Mouse (Mus musculus): ENCODE measurements at regions not wholly inside any gene's neighbourhood (a gene's known extent, or its start where the extent isn't known, plus 50 kb on each side); places are given as distances from the start of the nearest gene placed in this dataset.

DNA sequence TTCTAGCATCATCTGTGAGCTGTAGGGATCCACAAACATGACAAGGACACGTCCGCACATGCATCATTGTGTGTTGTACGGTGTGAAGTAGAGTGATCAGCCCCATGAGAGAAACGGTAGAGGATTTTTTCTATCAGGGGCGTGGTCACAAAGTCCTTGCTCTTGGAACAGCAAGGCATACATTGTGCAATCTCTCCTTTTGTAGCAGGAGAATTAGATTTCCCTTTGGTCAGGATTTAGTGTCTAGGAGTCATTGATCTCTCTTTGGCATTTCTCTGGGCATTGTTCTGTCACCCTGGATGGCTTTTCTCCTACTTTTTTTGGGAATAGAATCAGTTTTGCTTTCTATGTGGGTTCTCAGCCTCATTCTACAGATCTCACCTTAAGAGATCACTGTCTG is 511.3 kb downstream of the Irx1 start:
- Histone ChIP-seq H3K4me1 (no peaks in the 10 kb centered on the region), H3K27me3 (ENCODE audit: low read depth, poor library complexity, severe bottlenecking) (peaks cover 46% of the 10 kb centered on the region), H3K9me3 (replicated peaks) (no peaks in the 10 kb centered on the region), H3K36me3 (no peaks in the 10 kb centered on the region), H3K27ac (replicated peaks) (no peak overlapping the region), H3K4me3 (no peak overlapping the region)
- no peak for DNase-seq (ENCODE audit: low spot score)
- WGBS: 90% methylated on average over 5 of the region's 5 CpGs

DNA sequence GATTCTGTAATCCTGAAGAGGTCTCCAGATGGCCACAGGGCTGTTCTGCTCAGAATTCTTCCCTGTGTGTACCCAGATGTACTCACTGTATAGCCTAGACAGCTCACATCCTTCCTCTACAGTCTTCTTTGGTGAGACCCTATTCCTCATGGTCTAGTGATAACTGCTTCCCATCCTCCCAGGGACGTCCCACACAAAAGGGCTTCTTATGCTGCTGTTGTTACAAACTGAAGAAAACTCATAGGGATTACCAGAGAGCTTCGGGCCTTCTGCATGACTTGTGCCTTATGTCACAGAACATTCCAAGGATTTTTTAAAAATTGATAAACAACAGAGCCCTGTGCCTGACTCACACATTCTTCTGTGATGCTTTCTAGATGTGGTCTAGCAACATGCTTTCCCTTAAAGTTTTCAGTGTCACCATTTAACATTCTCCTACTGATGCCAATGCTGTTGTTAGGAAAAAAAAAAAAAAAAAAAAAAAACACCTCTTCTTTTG is 525.9 kb downstream of the Irx1 start:
- H3K27me3 ChIP-seq (ENCODE audit: low read depth, poor library complexity, severe bottlenecking): no peaks in the 10 kb centered on the region
- H3K9me3 ChIP-seq (replicated peaks): no peaks in the 10 kb centered on the region
- DNase-seq (ENCODE audit: low spot score): no peak
- peaks cover 4% of the 10 kb centered on the region for H3K4me1 ChIP-seq
- no peak overlapping the region for H3K27ac ChIP-seq (replicated peaks)
- no peaks in the 10 kb centered on the region for H3K36me3 ChIP-seq
- H3K4me3 ChIP-seq: no peak overlapping the region
- WGBS: 49% methylated on average over 2 of the region's 2 CpGs

DNA sequence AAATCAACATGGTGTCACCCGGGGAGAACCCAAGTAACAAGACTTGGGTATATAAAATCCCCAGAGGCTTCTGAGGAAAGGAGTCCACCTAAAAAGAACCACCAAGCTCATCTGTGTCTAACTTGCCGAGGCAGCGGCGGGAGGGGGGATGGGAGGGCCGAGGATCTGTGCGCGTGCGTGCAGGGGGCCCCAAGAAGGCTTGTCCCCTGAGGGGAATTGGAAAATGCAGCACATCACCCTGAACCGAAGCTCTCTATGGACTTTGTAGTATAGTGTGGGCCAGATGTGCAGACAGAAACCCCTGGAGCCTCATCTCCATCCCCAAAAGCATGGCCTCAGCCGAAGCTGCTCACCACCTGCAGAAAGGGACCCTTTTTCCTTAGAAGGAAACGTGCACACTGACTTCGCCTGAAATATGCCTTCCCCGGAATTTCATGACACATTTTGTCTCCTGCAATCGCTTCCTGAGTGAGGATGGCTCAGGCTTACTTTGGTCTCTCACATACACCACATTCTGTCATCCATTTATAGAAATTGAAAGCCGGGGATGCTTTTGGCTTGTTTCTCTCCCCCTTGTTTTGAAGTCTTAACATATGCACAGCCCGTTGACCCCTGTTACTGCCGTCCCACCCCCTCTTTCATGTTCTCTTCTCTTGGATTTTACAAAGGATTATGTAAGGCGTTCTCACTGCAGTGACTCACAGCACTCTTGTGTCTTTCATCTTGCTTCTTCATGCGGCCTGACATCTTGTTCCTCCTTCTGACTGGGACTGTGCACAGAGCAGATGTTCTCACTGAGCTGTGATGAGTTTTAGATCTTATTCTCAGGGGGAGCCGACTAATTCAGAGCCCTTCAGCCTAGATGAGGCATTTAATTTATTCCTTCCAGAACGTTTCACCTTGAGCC is 559.6 kb downstream of the Irx1 start:
- H3K27me3 ChIP-seq (ENCODE audit: low read depth, poor library complexity, severe bottlenecking): peaks cover 8% of the 10 kb centered on the region; the same call in 1 of the 2 replicates
- peak; percentile 31 for DNase-seq (ENCODE audit: low spot score)
- no peaks in the 10 kb centered on the region for H3K9me3 ChIP-seq (replicated peaks)
- peak overlapping the region; percentile 69; the same call in 1 of the 2 replicates for H3K27ac ChIP-seq (replicated peaks)
- peaks cover 17% of the 10 kb centered on the region for H3K4me1 ChIP-seq
- H3K36me3 ChIP-seq: no peaks in the 10 kb centered on the region
- WGBS: 50% methylated on average over 21 of the region's 21 CpGs
- H3K4me3 ChIP-seq: no peak overlapping the region

DNA sequence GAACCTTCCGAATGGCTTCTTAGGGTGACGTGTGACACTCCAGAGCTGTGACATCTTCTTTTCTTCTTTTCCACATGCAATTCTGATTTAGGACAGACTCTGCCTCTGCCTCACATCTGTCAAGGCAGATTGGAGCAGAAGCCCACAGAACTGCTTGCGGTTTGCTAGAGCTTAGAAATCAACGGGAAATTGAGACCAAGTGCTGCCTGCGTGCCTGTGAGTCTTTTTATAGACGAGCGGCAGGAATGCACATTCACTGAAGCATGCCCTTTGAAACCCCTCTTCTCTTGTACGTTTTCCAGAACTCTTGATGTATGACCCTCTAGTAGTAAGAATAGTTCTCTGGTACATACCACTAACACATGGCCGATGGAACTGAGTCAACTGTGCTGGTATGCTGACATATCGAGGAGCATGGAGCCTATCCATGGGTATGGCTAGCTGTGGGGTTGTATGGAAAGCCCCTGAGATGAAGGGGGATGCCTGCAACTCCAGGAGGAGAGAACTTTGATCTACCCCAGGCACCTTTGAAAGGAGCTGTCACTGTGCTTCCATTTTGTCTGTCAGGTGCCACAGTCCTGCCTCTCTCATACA is 552.2 kb upstream of the Adamts16 start:
- 83% methylated on average over 10 of the region's 10 CpGs for WGBS
- peaks cover 9% of the 10 kb centered on the region; the same call in 1 of the 2 replicates for H3K27me3 ChIP-seq (ENCODE audit: low read depth, poor library complexity, severe bottlenecking)

DNA sequence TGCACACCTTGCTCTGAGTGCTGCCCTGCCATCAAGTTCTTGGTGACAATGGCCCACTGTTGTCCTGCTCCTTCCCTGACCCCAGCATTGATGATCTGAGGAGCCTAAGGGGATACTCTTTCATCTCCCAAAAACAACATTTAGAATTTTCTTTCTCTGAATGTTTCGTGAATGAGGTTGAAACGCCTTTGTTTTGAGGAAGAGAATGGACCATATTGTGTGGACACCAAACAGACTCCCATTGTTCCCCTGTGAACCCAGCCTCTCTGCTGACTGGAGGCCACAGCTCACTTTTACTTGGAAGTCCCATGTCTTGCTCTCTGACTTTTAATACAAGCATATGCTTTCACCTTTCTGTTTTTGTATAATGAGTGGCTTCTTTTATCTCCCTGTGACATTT is 537.0 kb upstream of the Adamts16 start:
- Histone ChIP-seq H3K36me3 (no peaks in the 10 kb centered on the region), H3K4me3 (no peak overlapping the region), H3K4me1 (peaks cover 4% of the 10 kb centered on the region), H3K9me3 (replicated peaks) (no peaks in the 10 kb centered on the region), H3K27me3 (ENCODE audit: low read depth, poor library complexity, severe bottlenecking) (peaks cover 13% of the 10 kb centered on the region), H3K27ac (replicated peaks) (no peak overlapping the region)
- no peak for DNase-seq (ENCODE audit: low spot score)
- 64% methylated on average over 2 of the region's 2 CpGs for WGBS

More for the DNA sequence above, 552.2 kb upstream of the Adamts16 start:
- H3K27ac ChIP-seq (replicated peaks): no peak overlapping the region
- no peak for DNase-seq (ENCODE audit: low spot score)
- H3K4me1 ChIP-seq: no peaks in the 10 kb centered on the region
- no peaks in the 10 kb centered on the region for H3K36me3 ChIP-seq
- H3K9me3 ChIP-seq (replicated peaks): no peaks in the 10 kb centered on the region
- H3K4me3 ChIP-seq: no peak overlapping the region

GRCm38 (mm10) chr13:71375909-71376606 is 534.4 kb upstream of the Adamts16 start:
- Histone ChIP-seq H3K36me3 (no peaks in the 10 kb centered on the region), H3K4me1 (peaks cover 15% of the 10 kb centered on the region), H3K27ac (replicated peaks) (no peak overlapping the region), H3K4me3 (no peak overlapping the region), H3K27me3 (ENCODE audit: low read depth, poor library complexity, severe bottlenecking) (peaks cover 13% of the 10 kb centered on the region), H3K9me3 (replicated peaks) (no peaks in the 10 kb centered on the region)
- 83% methylated on average over 9 of the region's 9 CpGs for WGBS
- no peak for DNase-seq (ENCODE audit: low spot score)

GRCm38 (mm10) chr13:71372701-71373685 is 531.4 kb upstream of the Adamts16 start:
- WGBS: 48% methylated on average over 10 of the region's 10 CpGs
- DNase-seq (ENCODE audit: low spot score): no peak
- peaks cover 13% of the 10 kb centered on the region for H3K27me3 ChIP-seq (ENCODE audit: low read depth, poor library complexity, severe bottlenecking)

GRCm38 (mm10) chr13:71369832-71370231 is 528.2 kb upstream of the Adamts16 start:
- no peak overlapping the region for H3K27ac ChIP-seq (replicated peaks)
- peaks cover 11% of the 10 kb centered on the region for H3K27me3 ChIP-seq (ENCODE audit: low read depth, poor library complexity, severe bottlenecking)
- no peaks in the 10 kb centered on the region for H3K36me3 ChIP-seq
- 89% methylated on average over 3 of the region's 3 CpGs for WGBS
- no peaks in the 10 kb centered on the region for H3K9me3 ChIP-seq (replicated peaks)
- no peak overlapping the region for H3K4me3 ChIP-seq
- H3K4me1 ChIP-seq: peaks cover 15% of the 10 kb centered on the region
- DNase-seq (ENCODE audit: low spot score): no peak

More at GRCm38 (mm10) chr13:71372701-71373685, 531.4 kb upstream of the Adamts16 start:
- Histone ChIP-seq H3K4me3 (no peak overlapping the region), H3K27ac (replicated peaks) (0 out of 2 replicates have a peak overlapping the region, but pooled peaks have one; percentile 4), H3K9me3 (replicated peaks) (no peaks in the 10 kb centered on the region), H3K36me3 (no peaks in the 10 kb centered on the region), H3K4me1 (peaks cover 15% of the 10 kb centered on the region)

DNA sequence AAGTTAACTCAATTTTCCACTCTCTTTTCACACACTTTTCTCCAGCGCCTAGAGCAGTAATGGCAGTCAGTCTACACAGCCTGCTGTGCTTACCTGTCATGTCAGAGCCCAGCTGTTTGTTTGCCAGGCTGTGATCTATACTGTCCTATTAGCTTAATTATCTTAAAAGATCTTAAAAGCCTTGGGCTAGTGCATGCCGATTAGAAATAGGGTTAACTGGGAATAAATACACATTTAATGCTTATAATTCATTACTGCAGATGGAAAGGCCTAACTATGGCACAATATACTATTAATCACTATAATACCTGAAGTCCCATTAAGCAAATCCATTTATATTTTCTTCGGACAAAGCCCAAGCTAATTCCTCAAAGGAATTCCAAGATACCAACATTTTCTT is 523.6 kb upstream of the Adamts16 start:
- no peak overlapping the region for H3K27ac ChIP-seq (replicated peaks)
- H3K4me3 ChIP-seq: no peak overlapping the region
- H3K36me3 ChIP-seq: no peaks in the 10 kb centered on the region
- WGBS: 88% methylated on average over 3 of the region's 3 CpGs
- DNase-seq (ENCODE audit: low spot score): no peak
- H3K27me3 ChIP-seq (ENCODE audit: low read depth, poor library complexity, severe bottlenecking): no peaks in the 10 kb centered on the region; the same call in 1 of the 2 replicates
- no peaks in the 10 kb centered on the region for H3K4me1 ChIP-seq
- H3K9me3 ChIP-seq (replicated peaks): no peaks in the 10 kb centered on the region

- Histone ChIP-seq H3K4me1 (no peaks in the 10 kb centered on the region), H3K27me3 (ENCODE audit: low read depth, poor library complexity, severe bottlenecking) (no peaks in the 10 kb centered on the region), H3K27ac (replicated peaks) (no peak overlapping the region), H3K36me3 (no peaks in the 10 kb centered on the region), H3K4me3 (no peak overlapping the region), H3K9me3 (replicated peaks) (no peaks in the 10 kb centered on the region)
- 85% methylated on average over 5 of the region's 5 CpGs for WGBS
- DNase-seq (ENCODE audit: low spot score): no peak
Measured at GRCm38 (mm10) chr13:71362311-71362710, 520.7 kb upstream of the Adamts16 start.

GRCm38 (mm10) chr13:71359112-71359511 is 517.5 kb upstream of the Adamts16 start:
- no peaks in the 10 kb centered on the region for H3K4me1 ChIP-seq
- H3K4me3 ChIP-seq: no peak overlapping the region
- 93% methylated on average over 11 of the region's 11 CpGs for WGBS
- H3K9me3 ChIP-seq (replicated peaks): no peaks in the 10 kb centered on the region
- no peak overlapping the region for H3K27ac ChIP-seq (replicated peaks)
- H3K36me3 ChIP-seq: no peaks in the 10 kb centered on the region
- H3K27me3 ChIP-seq (ENCODE audit: low read depth, poor library complexity, severe bottlenecking): no peaks in the 10 kb centered on the region
- DNase-seq (ENCODE audit: low spot score): no peak

GRCm38 (mm10) chr13:71350787-71351186 is 509.2 kb upstream of the Adamts16 start:
- no peaks in the 10 kb centered on the region for H3K27me3 ChIP-seq (ENCODE audit: low read depth, poor library complexity, severe bottlenecking)
- no peak overlapping the region for H3K4me3 ChIP-seq
- DNase-seq (ENCODE audit: low spot score): no peak
- H3K4me1 ChIP-seq: no peaks in the 10 kb centered on the region
- WGBS: 93% methylated on average over 7 of the region's 7 CpGs
- H3K9me3 ChIP-seq (replicated peaks): no peaks in the 10 kb centered on the region
- no peak overlapping the region for H3K27ac ChIP-seq (replicated peaks)
- H3K36me3 ChIP-seq: no peaks in the 10 kb centered on the region

Measured in midbrain, embryonic 10.5 days (tissue).